Mouse (Mus musculus) C2C12 (cell line): ENCODE measurements around the gene Slc10a7. TPM values are rescaled to one million over a fixed set of nuclear protein-coding genes. Genes with fewer than 3 reads are reported as not detected.
A peak's percentile ranks its signal among the peaks of the same experiment; 100 is the strongest.

Experiments
- H3K27me3 ChIP-seq: one replicate; pipeline ENCODE4 v1.6.1; 2011; ENCODE audit not compliant: control insufficient read depth, insufficient read depth, insufficient read length
- H3K36me3 ChIP-seq: one replicate; pipeline ENCODE4 v1.6.1; 2011; ENCODE audit not compliant: control insufficient read depth, insufficient read depth
- H3K4me3 ChIP-seq: one replicate; pipeline ENCODE4 v1.5.1; 2011; ENCODE audit warnings: mild to moderate bottlenecking, control low read depth; ENCODE audit not compliant: poor library complexity, insufficient read depth, severe bottlenecking
- H3K79me2 ChIP-seq: one replicate; pipeline ENCODE4 v1.6.1; 2011; ENCODE audit not compliant: control insufficient read depth, insufficient read depth
- H3K79me3 ChIP-seq: one replicate; pipeline ENCODE4 v1.6.1; 2011; ENCODE audit warnings: low read depth, control low read depth
- H3ac ChIP-seq: one replicate; pipeline ENCODE3; 2011; ENCODE audit warnings: low read depth; ENCODE audit not compliant: control insufficient read depth, insufficient read length
- CEBPB ChIP-seq: IDR thresholded peaks from one replicate; pipeline ENCODE4 v1.6.1; 2011; ENCODE audit warnings: low read depth, mild to moderate bottlenecking, control low read depth, moderate library complexity
- CTCF ChIP-seq: IDR thresholded peaks from one replicate; pipeline ENCODE4 v1.5.1; 2011; ENCODE audit not compliant: control insufficient read depth, insufficient read depth, insufficient read length
- FOSL1 ChIP-seq: IDR thresholded peaks from one replicate; pipeline ENCODE4 v1.8.0; 2011; ENCODE audit warnings: mild to moderate bottlenecking, low read length; ENCODE audit not compliant: poor library complexity, insufficient read depth, severe bottlenecking
- MAX ChIP-seq: IDR thresholded peaks from one replicate; pipeline ENCODE4 v1.6.1; 2011; ENCODE audit warnings: mild to moderate bottlenecking, control low read depth
- MYOD1 ChIP-seq: IDR thresholded peaks from one replicate; pipeline ENCODE4 v1.6.1; 2011; ENCODE audit warnings: low read depth; ENCODE audit not compliant: control insufficient read depth, insufficient read length
- MYOG ChIP-seq: IDR thresholded peaks from one replicate; pipeline ENCODE4 v1.6.1; 2011; ENCODE audit not compliant: control insufficient read depth, insufficient read length; ENCODE audit errors: extremely low read depth
- USF1 ChIP-seq: IDR thresholded peaks from one replicate; pipeline ENCODE4 v1.6.1; 2011; ENCODE audit warnings: low read depth, mild to moderate bottlenecking, control low read depth, moderate library complexity
- polyA plus RNA-seq: library from polyadenylated mRNA; unstranded; fragments of >200 nt; fragmentation: generic; extraction: Trizol; gene quantifications from one replicate; pipeline ENCODE4 v1.2.1, GENCODE M21; 2012; ENCODE audit warnings: missing spikeins

Slc10a7 gene
- polyA plus RNA-seq, 1 experiment, result 7.5 TPM

- Histone ChIP-seq H3K79me3 (no peaks in the 10 kb centered on the region), H3K36me3 (no peaks in the 10 kb centered on the region), H3ac (no peak overlapping the region), H3K4me3 (no peak overlapping the region), H3K27me3 (no peaks in the 10 kb centered on the region), H3K79me2 (no peaks in the 10 kb centered on the region)
- TF ChIP-seq MAX, result no peak
- TF ChIP-seq MYOD1, result peak; percentile 49
These were observed 149.0 kb downstream of the Slc10a7 start for GRCm38 (mm10) chr8:78658172-78658571.

- Histone ChIP-seq H3K4me3 (no peak overlapping the region), H3K79me2 (no peaks in the 10 kb centered on the region), H3K27me3 (no peaks in the 10 kb centered on the region), H3K79me3 (no peaks in the 10 kb centered on the region), H3ac (no peak overlapping the region), H3K36me3 (no peaks in the 10 kb centered on the region)
- TF ChIP-seq CEBPB, result no peak
- TF ChIP-seq MYOG, result no peak
- no peak for TF ChIP-seq MYOD1
- TF ChIP-seq FOSL1, result no peak
- TF ChIP-seq CTCF, result no peak
- TF ChIP-seq MAX, result no peak
- TF ChIP-seq USF1, result no peak
These were observed 150.6 kb downstream of the Slc10a7 start for GRCm38 (mm10) chr8:78659617-78660187.

- Histone ChIP-seq H3K27me3 (no peaks in the 10 kb centered on the region), H3K79me3 (no peaks in the 10 kb centered on the region), H3ac (no peak overlapping the region), H3K79me2 (no peaks in the 10 kb centered on the region), H3K4me3 (no peak overlapping the region), H3K36me3 (no peaks in the 10 kb centered on the region)
- no peak for TF ChIP-seq MYOG
- TF ChIP-seq MAX, result no peak
- no peak for TF ChIP-seq CTCF
- TF ChIP-seq MYOD1, result no peak
- no peak for TF ChIP-seq CEBPB
- TF ChIP-seq FOSL1, result no peak
- TF ChIP-seq USF1, result no peak
These were observed 155.3 kb downstream of the Slc10a7 start for GRCm38 (mm10) chr8:78664306-78664940.

DNA sequence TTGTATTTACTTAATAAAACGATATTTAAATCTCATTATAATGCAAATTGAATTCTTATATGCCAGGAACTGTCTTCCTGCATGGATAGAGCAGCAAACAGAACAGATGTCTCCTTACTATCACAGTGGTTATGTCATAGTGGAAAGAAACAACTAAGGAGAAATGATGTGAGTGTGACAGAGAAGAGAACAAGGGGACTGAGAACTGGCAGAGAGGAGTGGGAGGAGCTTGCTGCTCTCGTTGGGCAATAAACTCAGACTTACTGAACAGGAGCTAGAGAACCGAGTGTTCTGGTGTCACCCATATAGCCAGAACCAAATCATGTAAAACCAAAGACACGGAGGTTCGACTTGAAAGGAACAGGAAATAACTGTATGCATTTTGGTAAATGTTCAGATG lies 158.3 kb downstream of the Slc10a7 start:
- Histone ChIP-seq H3K79me2 (no peaks in the 10 kb centered on the region), H3K79me3 (no peaks in the 10 kb centered on the region), H3K4me3 (no peak overlapping the region), H3K27me3 (no peaks in the 10 kb centered on the region), H3ac (no peak overlapping the region), H3K36me3 (no peaks in the 10 kb centered on the region)
- TF ChIP-seq MYOD1, result no peak
- no peak for TF ChIP-seq CEBPB
- TF ChIP-seq MAX, result no peak
- TF ChIP-seq FOSL1, result no peak
- no peak for TF ChIP-seq CTCF
- no peak for TF ChIP-seq MYOG
- TF ChIP-seq USF1, result no peak

DNA sequence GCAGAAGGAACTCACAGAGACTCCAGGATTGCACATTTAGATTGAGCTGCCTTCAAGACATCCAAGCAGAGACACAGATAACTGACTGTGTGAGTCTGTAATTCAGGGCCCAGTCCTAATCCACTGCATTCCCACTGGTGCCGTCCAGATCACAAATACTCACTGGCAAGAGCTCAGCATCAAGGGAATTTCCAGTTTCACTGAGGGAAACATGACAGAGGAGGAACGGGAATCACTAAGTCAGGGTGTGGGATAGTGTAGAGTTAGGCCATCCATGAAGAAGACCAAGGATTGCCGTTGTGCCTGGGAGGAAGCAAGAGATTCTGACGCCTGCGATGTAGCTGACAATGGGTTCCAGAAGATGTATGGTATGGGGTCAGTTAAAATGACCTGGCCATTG lies 159.1 kb downstream of the Slc10a7 start:
- no peak overlapping the region for H3K4me3 ChIP-seq
- H3ac ChIP-seq, result no peak overlapping the region
- H3K79me3 ChIP-seq, result no peaks in the 10 kb centered on the region
- no peaks in the 10 kb centered on the region for H3K79me2 ChIP-seq
- TF ChIP-seq CTCF, result no peak
- TF ChIP-seq USF1, result no peak
- TF ChIP-seq MYOD1, result no peak
- TF ChIP-seq MYOG, result no peak
- TF ChIP-seq FOSL1, result no peak
- no peaks in the 10 kb centered on the region for H3K36me3 ChIP-seq
- no peaks in the 10 kb centered on the region for H3K27me3 ChIP-seq

DNA sequence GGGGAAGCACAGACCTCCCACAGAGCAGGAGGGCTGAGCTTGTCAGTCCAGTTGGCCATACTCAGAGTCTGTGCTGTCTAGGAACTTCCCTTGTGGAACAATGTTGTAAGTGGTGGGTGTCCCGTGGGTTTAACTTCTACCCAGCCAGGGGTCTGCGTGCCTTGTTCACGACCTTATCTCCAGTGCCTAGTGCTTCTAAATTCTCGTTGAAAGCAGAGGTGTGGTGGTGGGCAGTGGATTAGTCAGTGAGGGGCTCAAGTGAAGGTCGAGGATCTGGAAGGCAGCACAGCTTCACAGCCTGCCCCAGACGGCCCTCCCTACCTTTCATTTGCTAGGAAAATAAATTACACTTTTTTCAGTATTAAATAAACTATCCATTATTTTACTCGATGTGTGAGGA lies 161.1 kb downstream of the Slc10a7 start:
- H3ac ChIP-seq, result no peak overlapping the region
- no peak for TF ChIP-seq MYOG
- no peaks in the 10 kb centered on the region for H3K79me3 ChIP-seq
- no peak overlapping the region for H3K4me3 ChIP-seq
- no peaks in the 10 kb centered on the region for H3K79me2 ChIP-seq
- no peaks in the 10 kb centered on the region for H3K36me3 ChIP-seq
- no peaks in the 10 kb centered on the region for H3K27me3 ChIP-seq
